Mouse (Mus musculus) lung, postnatal 10 days (tissue): Measurements from ENCODE around the gene Olfr745.

ENCODE experiments used
- DNase-seq: peaks from one replicate; pipeline ENCODE4 v3.0.0; 2021

Gene Olfr745

DNA sequence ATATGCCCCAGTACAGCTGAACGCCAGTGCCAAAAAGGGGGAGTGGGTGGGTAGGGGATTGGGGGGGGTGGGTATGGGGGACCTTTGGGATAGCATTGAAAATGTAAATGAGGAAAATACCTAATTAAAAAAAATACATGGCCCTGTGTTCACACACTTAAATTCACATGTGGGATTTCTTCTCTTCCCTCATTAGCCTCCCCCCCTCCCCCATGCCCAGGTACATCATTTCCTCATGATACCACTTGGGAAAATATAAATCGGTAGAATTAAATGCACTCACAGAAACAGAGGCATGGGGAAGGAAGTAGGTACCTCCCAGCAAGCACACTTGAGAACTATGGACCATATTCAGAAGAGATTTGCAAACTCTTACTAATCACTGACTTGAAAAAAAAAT, at the start of gene Olfr745:
Gene Olfr745, plus strand, starts transcription at position 301 of the 400 bp plus-strand sequence.
- DNase-seq: no peak

DNA sequence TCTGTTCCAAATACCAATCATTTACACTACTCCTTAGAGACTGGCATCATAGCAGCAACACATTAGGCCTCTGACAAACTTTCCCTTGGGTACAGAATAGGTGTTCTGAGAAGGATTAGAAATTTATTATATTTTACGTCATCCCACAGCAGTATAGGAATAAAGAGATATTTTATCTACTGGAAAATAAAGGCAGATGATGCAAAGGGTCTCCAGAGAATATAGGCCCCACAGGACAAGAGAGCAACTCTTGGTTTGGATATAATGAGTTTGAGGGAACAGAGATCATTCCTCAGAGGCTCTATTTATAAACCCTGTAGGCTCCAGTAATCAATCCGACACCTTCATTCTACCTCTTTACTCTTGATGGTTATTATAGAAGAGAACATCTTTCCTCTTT, 24.6 kb upstream of the Olfr745 start, which contains the start of gene Olfr744:
Gene Olfr744, plus strand, starts transcription at position 301 of the 400 bp plus-strand sequence.
- no peak for DNase-seq

DNA sequence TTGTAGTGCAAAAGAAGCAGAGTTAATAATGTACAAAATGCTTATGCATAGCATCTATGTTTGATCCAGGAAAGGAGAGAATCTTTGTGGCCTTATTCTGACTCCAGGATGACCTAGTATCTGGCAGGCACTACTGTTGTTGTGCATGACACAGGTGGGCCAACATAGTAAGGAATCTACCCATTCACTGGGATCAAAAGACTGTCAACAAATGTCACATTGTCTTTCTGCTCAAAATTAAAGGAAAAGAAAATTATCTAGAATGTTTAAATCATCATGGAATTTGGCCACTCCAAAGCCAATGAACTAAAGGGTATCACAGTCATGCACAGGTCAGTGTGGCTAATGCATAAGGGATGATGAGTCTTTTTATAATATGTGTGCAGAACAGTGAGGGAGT, 7.6 kb downstream of the Olfr745 start, which contains the start of gene Olfr746:
Gene Olfr746, plus strand, starts transcription at position 301 of the 400 bp plus-strand sequence.
- no peak for DNase-seq

DNA sequence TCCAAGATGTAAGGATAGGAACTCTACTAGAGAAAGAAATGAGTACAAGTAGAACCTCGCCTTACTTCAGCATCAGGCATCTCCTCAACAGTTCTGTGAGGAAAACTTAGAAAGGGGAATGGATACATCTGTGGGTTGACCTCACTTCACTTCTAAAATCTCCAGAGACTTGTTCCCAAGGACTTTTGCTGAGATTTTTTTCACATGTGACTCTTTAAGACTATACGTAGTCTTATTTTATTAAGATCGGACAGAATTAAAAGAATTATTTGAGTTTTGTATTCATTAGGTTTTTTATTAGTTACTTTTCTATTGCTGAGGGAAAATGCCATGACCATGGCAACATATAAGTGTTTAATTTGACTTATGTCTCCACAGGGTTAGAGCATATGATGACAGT, 53.9 kb downstream of the Olfr745 start, which contains the start of gene Olfr747:
Gene Olfr747, minus strand, starts transcription at position 101 of the 400 bp plus-strand sequence.
- no peak for DNase-seq
